Mouse (Mus musculus): ENCODE results near the gene Atp6v1d. TPM values are rescaled to one million over a fixed set of nuclear protein-coding genes. Genes with fewer than 3 reads are reported as not detected.

Gene Atp6v1d
- polyA plus RNA-seq, 1 experiment = 215 TPM

GRCm38 (mm10) chr12:78800036-78800435, 61.4 kb downstream of the Atp6v1d start:
- no peak for DNase-seq (ENCODE audit: extremely low spot score in 1 of 2, low spot score in 1 of 2)

DNA sequence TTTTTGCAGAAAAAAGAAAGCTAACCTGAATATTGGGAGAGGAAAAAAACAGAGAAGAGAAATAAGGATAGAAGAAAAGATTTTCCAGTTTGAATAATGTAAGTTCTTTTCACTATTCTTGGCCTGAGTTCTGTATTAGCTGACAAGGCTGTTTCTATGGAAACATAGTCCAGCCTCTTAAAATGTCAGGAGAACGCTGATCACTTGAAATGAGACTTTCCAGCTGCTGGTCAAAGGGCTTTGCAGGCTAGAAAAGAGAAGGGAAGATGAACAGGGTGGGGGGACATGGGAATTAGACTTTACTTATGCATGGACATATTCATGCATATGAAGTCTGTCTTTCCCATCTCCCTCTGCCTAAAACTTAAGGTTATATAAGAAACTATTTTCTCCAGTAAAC, 67.2 kb downstream of the Atp6v1d start:
- DNase-seq (ENCODE audit: extremely low spot score in 1 of 2, low spot score in 1 of 2) = no peak

DNA sequence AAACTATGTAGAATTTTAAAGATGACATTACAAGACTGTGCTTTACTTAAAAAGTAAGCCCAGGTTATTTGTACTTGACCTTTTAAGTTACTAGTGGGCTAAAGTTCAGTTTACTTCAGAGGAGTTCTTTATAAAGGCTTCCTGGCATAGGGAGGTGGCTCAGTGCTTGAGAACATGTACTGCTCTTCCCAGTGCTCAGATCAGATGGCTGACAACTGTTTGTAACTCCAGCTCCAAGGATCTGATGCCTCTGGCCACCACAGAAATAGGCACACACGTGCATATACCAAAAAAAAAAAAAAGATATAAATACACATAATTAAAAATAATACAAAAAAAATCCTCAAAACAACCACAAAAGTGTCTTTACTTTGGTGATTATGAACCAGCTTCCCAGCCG, 70.6 kb downstream of the Atp6v1d start:
- no peak for DNase-seq (ENCODE audit: extremely low spot score in 1 of 2, low spot score in 1 of 2)

Other genes with a start within 250 kb of the Atp6v1d start
- gene Fam71d, start 170.1 kb downstream of the Atp6v1d start, polyA plus RNA-seq (2012; rRNA removed) = 0.23 and 0.60 TPM in 2 replicates
- 10.0 and 11.4 TPM in 2 replicates for gene Mpp5, start 112.7 kb downstream of the Atp6v1d start, polyA plus RNA-seq (2012; rRNA removed)
- gene Eif2s1, start 181 bp upstream of the Atp6v1d start, polyA plus RNA-seq (2012; rRNA removed) = 24.2 and 30.1 TPM in 2 replicates
- gene Plek2, start 45.3 kb upstream of the Atp6v1d start, polyA plus RNA-seq (2012; rRNA removed) = 0.14 and 0.17 TPM in 2 replicates
- gene Tmem229b, start 146.0 kb upstream of the Atp6v1d start, polyA plus RNA-seq (2012; rRNA removed) = 18.9 and 21.6 TPM in 2 replicates
- 9.9 and 10.6 TPM in 2 replicates for gene Plekhh1, start 167.5 kb upstream of the Atp6v1d start, polyA plus RNA-seq (2012; rRNA removed)
- gene Pigh, start 228.0 kb upstream of the Atp6v1d start, polyA plus RNA-seq (2012; rRNA removed) = 10.9 and 12.1 TPM in 2 replicates